In genomic region chr15:62206502-62206902, GRCm38 (mm10) we compare ENCODE assay signal across 9 mouse cellular contexts.
DNase-seq lines count a peak whose midpoint lies in the region; ATAC-seq and TF ChIP-seq lines count a peak whose summit lies in the region.
"Had no signal": no experiment of that assay in that cellular context is flagged by ENCODE, and none has a peak within 500 bp of the region (broad histone marks: within the 10 kb centered on the region; RNA-seq: fewer than 3 reads in every experiment).

No protein-coding gene starts in this region.

- H3K27me3 ChIP-seq in hindbrain, embryonic 15.5 days: no peaks in the 10 kb centered on the region
- no peaks in the 10 kb centered on the region for H3K27me3 ChIP-seq in hindbrain, embryonic 10.5 days (ENCODE audit: insufficient read depth, poor library complexity, severe bottlenecking)
- no peaks in the 10 kb centered on the region for H3K27me3 ChIP-seq in forebrain, postnatal 0 days (ENCODE audit: insufficient read depth, low read length)
- no peaks in the 10 kb centered on the region for H3K27me3 ChIP-seq in midbrain, embryonic 11.5 days (ENCODE audit: control insufficient read depth, insufficient read depth, low read length)
- H3K27me3 ChIP-seq: midbrain, embryonic 12.5 days had no signal

- no peak for DNase-seq in hindbrain, embryonic 10.5 days (ENCODE audit: low spot score)
- peak; percentile 53 for DNase-seq in 416B (ENCODE audit: low read depth)
- peak; percentile 36 for DNase-seq in adrenal gland, postnatal 25 days
- peak; percentile 67 for DNase-seq in forebrain, postnatal 0 days
- DNase-seq in layer of hippocampus, adult 9-10 months (ENCODE audit: low spot score): no peak
- no peak for DNase-seq in midbrain, embryonic 11.5 days (ENCODE audit: low spot score, missing footprints)
- no peak for DNase-seq in right cerebral cortex, postnatal 14 days

- H3K9ac ChIP-seq in hindbrain, embryonic 15.5 days: no peak overlapping the region
- no peak overlapping the region for H3K9ac ChIP-seq in forebrain, postnatal 0 days
- no peak overlapping the region for H3K9ac ChIP-seq in midbrain, embryonic 11.5 days (ENCODE audit: low read length)
- H3K9ac ChIP-seq: midbrain, embryonic 12.5 days had no signal

- WGBS in hindbrain, embryonic 15.5 days: 68% methylated on average over 4 of the region's 4 CpGs
- WGBS in hindbrain, embryonic 10.5 days: 92% methylated on average over 4 of the region's 4 CpGs
- 49% methylated on average over 4 of the region's 4 CpGs for WGBS in forebrain, postnatal 0 days
- 93% methylated on average over 4 of the region's 4 CpGs for WGBS in midbrain, embryonic 11.5 days

- H3K4me2 ChIP-seq in hindbrain, embryonic 15.5 days: no peak overlapping the region
- H3K4me2 ChIP-seq in forebrain, postnatal 0 days (ENCODE audit: low read depth): no peak overlapping the region
- H3K4me2 ChIP-seq in midbrain, embryonic 11.5 days: no peak overlapping the region
- H3K4me2 ChIP-seq: midbrain, embryonic 12.5 days had no signal

- H3K4me1 ChIP-seq in hindbrain, embryonic 15.5 days (replicated peaks): no peaks in the 10 kb centered on the region; the same call in 1 of the 2 replicates
- H3K4me1 ChIP-seq in hindbrain, embryonic 10.5 days (replicated peaks): no peaks in the 10 kb centered on the region
- no peaks in the 10 kb centered on the region for H3K4me1 ChIP-seq in forebrain, postnatal 0 days (ENCODE audit: insufficient read depth)
- no peaks in the 10 kb centered on the region for H3K4me1 ChIP-seq in midbrain, embryonic 11.5 days (ENCODE audit: control insufficient read depth, insufficient read depth, low read length)
- H3K4me1 ChIP-seq: midbrain, embryonic 12.5 days had no signal

- ATAC-seq in hindbrain, embryonic 15.5 days (ENCODE audit: low FRiP score, low read depth): 0 out of 2 replicates have a peak, but pooled peaks have one; percentile 17
- 0 out of 2 replicates have a peak, but pooled peaks have one; percentile 34 for ATAC-seq in forebrain, postnatal 0 days
- ATAC-seq in midbrain, embryonic 11.5 days (ENCODE audit: low FRiP score): no peak

- no peak overlapping the region for H3K27ac ChIP-seq in hindbrain, embryonic 15.5 days (replicated peaks)
- H3K27ac ChIP-seq in hindbrain, embryonic 10.5 days: no peak overlapping the region
- no peak overlapping the region for H3K27ac ChIP-seq in forebrain, postnatal 0 days (ENCODE audit: low read depth, low read length)
- no peak overlapping the region for H3K27ac ChIP-seq in midbrain, embryonic 11.5 days (ENCODE audit: low read depth, low read length)
- H3K27ac ChIP-seq: midbrain, embryonic 12.5 days had no signal

- TF ChIP-seq CTCF in forebrain, postnatal 0 days (IDR thresholded peaks at IDR 0.05; ENCODE audit: low read depth): no peak

- no peaks in the 10 kb centered on the region for H3K9me3 ChIP-seq in hindbrain, embryonic 15.5 days
- no peaks in the 10 kb centered on the region for H3K9me3 ChIP-seq in hindbrain, embryonic 10.5 days
- no peaks in the 10 kb centered on the region for H3K9me3 ChIP-seq in forebrain, postnatal 0 days (ENCODE audit: low read length)
- H3K9me3 ChIP-seq in midbrain, embryonic 11.5 days (ENCODE audit: control insufficient read depth, low read length): no peaks in the 10 kb centered on the region
- H3K9me3 ChIP-seq: midbrain, embryonic 12.5 days had no signal

- H3K36me3 ChIP-seq in hindbrain, embryonic 15.5 days: no peaks in the 10 kb centered on the region
- H3K36me3 ChIP-seq in hindbrain, embryonic 10.5 days: no peaks in the 10 kb centered on the region
- no peaks in the 10 kb centered on the region for H3K36me3 ChIP-seq in forebrain, postnatal 0 days (ENCODE audit: insufficient read depth)
- H3K36me3 ChIP-seq in midbrain, embryonic 11.5 days (ENCODE audit: control insufficient read depth, insufficient read depth, low read length): no peaks in the 10 kb centered on the region
- H3K36me3 ChIP-seq: midbrain, embryonic 12.5 days had no signal

- no peak overlapping the region for H3K4me3 ChIP-seq in hindbrain, embryonic 15.5 days
- H3K4me3 ChIP-seq in hindbrain, embryonic 10.5 days: no peak overlapping the region
- no peak overlapping the region for H3K4me3 ChIP-seq in forebrain, postnatal 0 days (ENCODE audit: low read depth, low read length)
- no peak overlapping the region for H3K4me3 ChIP-seq in midbrain, embryonic 11.5 days (ENCODE audit: low read depth, low read length)
- H3K4me3 ChIP-seq: midbrain, embryonic 12.5 days had no signal

Comparison
In these comparisons a context has a peak if more than half of its experiments do, and no peak if none do; other contexts are left out.
1. DNase-seq: peak in 416B (single experiment), adrenal gland, postnatal 25 days (single experiment) and forebrain, postnatal 0 days (single experiment); none in hindbrain, embryonic 10.5 days (single experiment), layer of hippocampus, adult 9-10 months (single experiment), midbrain, embryonic 11.5 days (single experiment) and right cerebral cortex, postnatal 14 days (single experiment).